Mouse (Mus musculus): ENCODE results near the gene Ivns1abp. TPM values are rescaled to one million over a fixed set of nuclear protein-coding genes. Genes with fewer than 3 reads are reported as not detected.
A peak's percentile ranks its signal among the peaks of the same experiment; 100 is the strongest.

Gene Ivns1abp
- polyA plus RNA-seq, 1 experiment from 2014 or later = 107 TPM

DNA sequence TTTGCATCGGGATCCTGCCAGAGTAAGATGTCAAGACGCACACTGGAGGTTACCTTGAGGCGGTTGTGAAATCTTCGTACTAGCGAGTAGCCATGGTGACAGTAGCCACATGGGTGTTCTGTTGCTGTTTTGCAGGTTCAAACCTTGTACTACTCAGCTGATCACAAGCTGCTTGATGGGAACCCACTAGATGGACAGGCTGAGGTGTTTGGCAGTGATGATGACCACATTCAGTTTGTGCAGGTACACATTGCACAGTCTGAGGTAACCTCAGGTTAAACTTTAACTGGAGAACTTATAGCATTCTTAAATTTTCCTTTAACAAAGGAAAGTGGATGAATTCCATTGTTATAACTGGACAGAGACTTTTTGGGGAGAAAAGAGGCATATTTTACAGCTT, 11.7 kb downstream of the Ivns1abp start:
- H3K4me3 ChIP-seq (ENCODE audit: low read depth, low read length) = no peak overlapping the region
- no peaks in the 10 kb centered on the region for H3K9me3 ChIP-seq (ENCODE audit: low read length)
- H3K4me1 ChIP-seq (ENCODE audit: insufficient read depth, low read depth, low read length) = no peaks in the 10 kb centered on the region
- peaks cover 28% of the 10 kb centered on the region; the same call in 1 of the 2 replicates for H3K36me3 ChIP-seq (ENCODE audit: insufficient read depth, low read length)
- 81% methylated on average over 5 of the region's 5 CpGs for WGBS
- no peak overlapping the region for H3K27ac ChIP-seq (ENCODE audit: low read length)
- TF ChIP-seq EP300 (IDR thresholded peaks at IDR 0.05) = no peak
- no peak for TF ChIP-seq CTCF (IDR thresholded peaks at IDR 0.05)
- H3K4me2 ChIP-seq (replicated peaks; ENCODE audit: low read depth, low read length) = no peak overlapping the region
- no peak overlapping the region for H3K9ac ChIP-seq (replicated peaks; ENCODE audit: low read depth)
- DNase-seq (ENCODE audit: low spot score) = no peak
- ATAC-seq = peak; percentile 22; the same call in 1 of the 2 replicates
- H3K27me3 ChIP-seq (replicated peaks; ENCODE audit: insufficient read depth, low read length) = no peaks in the 10 kb centered on the region

DNA sequence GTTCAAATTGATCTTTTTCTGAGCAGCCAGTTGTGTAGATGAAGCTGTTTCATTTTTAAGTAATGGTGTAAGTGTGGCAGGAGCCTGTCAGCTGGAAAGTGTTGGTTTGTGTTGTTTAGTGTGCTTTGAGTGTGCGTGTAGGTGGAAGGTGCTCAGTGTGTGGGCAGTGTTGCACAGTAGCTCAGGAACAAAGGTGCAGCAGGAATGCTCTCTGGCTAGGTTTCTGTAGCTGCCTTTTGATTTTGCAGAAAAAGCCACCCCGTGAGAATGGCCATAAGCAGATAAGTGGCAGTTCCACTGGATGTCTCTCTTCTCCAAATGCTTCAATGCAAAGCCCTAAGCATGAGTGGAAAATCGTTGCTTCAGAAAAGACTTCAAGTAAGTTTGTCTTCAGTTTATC, 15.1 kb downstream of the Ivns1abp start:
- H3K9ac ChIP-seq (replicated peaks; ENCODE audit: low read depth) = no peak overlapping the region
- TF ChIP-seq CTCF (IDR thresholded peaks at IDR 0.05) = no peak
- no peak for TF ChIP-seq EP300 (IDR thresholded peaks at IDR 0.05)
- DNase-seq (ENCODE audit: low spot score) (no peak), ATAC-seq (no peak)
- 77% methylated on average over 3 of the region's 3 CpGs for WGBS
- no peak overlapping the region for H3K4me2 ChIP-seq (replicated peaks; ENCODE audit: low read depth, low read length)
- no peak overlapping the region for H3K27ac ChIP-seq (ENCODE audit: low read length)
- no peaks in the 10 kb centered on the region for H3K4me1 ChIP-seq (ENCODE audit: insufficient read depth, low read depth, low read length)
- no peaks in the 10 kb centered on the region for H3K9me3 ChIP-seq (ENCODE audit: low read length)
- H3K4me3 ChIP-seq (ENCODE audit: low read depth, low read length) = no peak overlapping the region
- H3K36me3 ChIP-seq (ENCODE audit: insufficient read depth, low read length) = peaks cover 26% of the 10 kb centered on the region; the same call in 1 of the 2 replicates
- no peaks in the 10 kb centered on the region for H3K27me3 ChIP-seq (replicated peaks; ENCODE audit: insufficient read depth, low read length)

DNA sequence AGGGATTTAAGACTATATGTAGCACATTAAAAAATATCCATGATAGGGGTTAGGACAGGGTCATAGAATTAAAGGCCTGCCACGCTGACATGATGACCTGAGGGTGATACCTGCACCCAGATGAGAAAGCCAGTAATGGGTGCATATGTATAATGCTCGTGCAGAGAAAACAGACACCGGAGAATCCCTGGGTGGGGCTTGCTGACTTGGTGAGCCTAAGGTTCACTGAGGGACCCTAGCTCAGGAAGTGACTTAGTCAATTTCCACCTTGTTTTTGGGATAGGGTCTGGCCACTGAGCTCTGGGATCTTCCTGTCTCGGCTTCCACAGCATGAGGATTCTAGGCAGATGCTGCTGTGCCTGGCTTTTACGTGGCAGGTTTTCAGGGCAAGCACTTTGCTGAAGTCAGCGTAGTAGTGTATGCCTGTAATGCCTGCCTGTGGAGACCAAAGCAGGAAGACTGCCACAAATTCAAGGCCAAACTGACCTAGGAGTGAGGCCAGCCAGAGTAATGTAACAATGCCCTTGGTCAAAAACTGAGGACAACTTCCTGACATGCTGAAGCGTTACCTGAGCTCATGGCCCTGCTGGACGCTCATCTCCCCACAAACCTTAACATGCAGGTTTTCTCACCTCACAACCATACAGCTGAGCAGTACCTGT, 22.8 kb downstream of the Ivns1abp start:
- Histone ChIP-seq H3K27ac (ENCODE audit: low read length) (no peak overlapping the region), H3K36me3 (ENCODE audit: insufficient read depth, low read length) (peaks cover 41% of the 10 kb centered on the region; the same call in 1 of the 2 replicates), H3K9me3 (ENCODE audit: low read length) (no peaks in the 10 kb centered on the region), H3K27me3 (replicated peaks; ENCODE audit: insufficient read depth, low read length) (no peaks in the 10 kb centered on the region), H3K4me1 (ENCODE audit: insufficient read depth, low read depth, low read length) (no peaks in the 10 kb centered on the region), H3K9ac (replicated peaks; ENCODE audit: low read depth) (no peak overlapping the region), H3K4me3 (ENCODE audit: low read depth, low read length) (no peak overlapping the region), H3K4me2 (replicated peaks; ENCODE audit: low read depth, low read length) (no peak overlapping the region)
- 82% methylated on average over 8 of the region's 8 CpGs for WGBS
- DNase-seq (ENCODE audit: low spot score) (no peak), ATAC-seq (no peak)
- TF ChIP-seq EP300 (IDR thresholded peaks at IDR 0.05) (no peak), CTCF (IDR thresholded peaks at IDR 0.05) (no peak)

DNA sequence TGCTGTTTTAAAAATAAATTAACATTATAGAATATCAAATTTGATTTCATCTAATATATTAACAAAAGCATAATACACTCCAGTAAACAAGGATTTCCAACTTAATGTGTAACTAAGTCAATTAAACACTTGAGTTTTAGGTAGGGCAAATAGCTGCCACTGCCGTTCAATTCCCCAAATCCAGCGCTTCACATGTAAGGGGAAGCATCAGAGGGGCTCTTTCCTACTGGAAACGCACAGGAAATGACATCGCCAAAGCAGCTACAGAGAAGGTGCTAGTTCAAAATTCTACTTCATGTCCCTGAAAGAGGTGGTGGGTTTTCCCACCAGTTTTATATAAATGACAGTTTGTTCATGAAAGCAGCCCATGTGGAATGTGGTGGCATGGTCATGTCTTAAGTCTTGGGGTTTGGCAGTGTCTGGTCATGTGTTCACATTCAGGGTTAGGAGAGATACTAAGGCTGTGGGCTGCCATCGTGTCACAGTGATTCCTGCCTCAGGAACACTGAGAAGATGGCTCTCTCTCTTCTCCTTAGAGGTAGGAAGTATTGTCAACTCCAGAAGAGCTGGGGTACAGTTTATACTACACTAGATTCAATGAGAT, 23.5 kb downstream of the Ivns1abp start:
- no peak for ATAC-seq
- Histone ChIP-seq H3K9ac (replicated peaks; ENCODE audit: low read depth) (no peak overlapping the region), H3K4me1 (ENCODE audit: insufficient read depth, low read depth, low read length) (no peaks in the 10 kb centered on the region), H3K27me3 (replicated peaks; ENCODE audit: insufficient read depth, low read length) (no peaks in the 10 kb centered on the region), H3K9me3 (ENCODE audit: low read length) (no peaks in the 10 kb centered on the region), H3K4me3 (ENCODE audit: low read depth, low read length) (no peak overlapping the region), H3K4me2 (replicated peaks; ENCODE audit: low read depth, low read length) (no peak overlapping the region), H3K36me3 (ENCODE audit: insufficient read depth, low read length) (peaks cover 41% of the 10 kb centered on the region; the same call in 1 of the 2 replicates), H3K27ac (ENCODE audit: low read length) (no peak overlapping the region)
- DNase-seq (ENCODE audit: low spot score) = no peak
- 78% methylated on average over 5 of the region's 5 CpGs for WGBS
- TF ChIP-seq CTCF (IDR thresholded peaks at IDR 0.05) (no peak), EP300 (IDR thresholded peaks at IDR 0.05) (no peak)

DNA sequence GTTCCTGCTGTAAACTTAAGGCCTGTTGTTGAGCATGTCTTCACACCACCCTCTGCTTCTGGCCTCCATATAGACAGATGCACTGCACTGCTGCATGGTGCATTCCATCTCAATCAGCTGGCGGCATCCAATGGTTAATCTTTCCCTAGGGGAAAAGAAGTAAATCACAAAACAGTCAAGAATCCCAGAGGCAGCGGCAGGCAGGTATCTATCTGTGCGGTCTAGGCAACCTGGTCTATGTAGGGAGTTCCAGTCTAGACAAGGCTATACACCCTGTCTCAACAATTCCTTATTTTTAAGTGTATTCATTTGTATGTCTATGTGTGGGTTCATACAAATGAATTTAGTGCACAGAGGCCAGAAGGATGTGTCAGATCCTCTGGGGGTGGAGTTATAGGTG, 24.2 kb downstream of the Ivns1abp start:
- no peaks in the 10 kb centered on the region for H3K9me3 ChIP-seq (ENCODE audit: low read length)
- TF ChIP-seq CTCF (IDR thresholded peaks at IDR 0.05) (no peak), EP300 (IDR thresholded peaks at IDR 0.05) (no peak)
- no peak for ATAC-seq
- no peak overlapping the region for H3K9ac ChIP-seq (replicated peaks; ENCODE audit: low read depth)
- H3K36me3 ChIP-seq (ENCODE audit: insufficient read depth, low read length) = peaks cover 41% of the 10 kb centered on the region; the same call in 1 of the 2 replicates
- H3K4me2 ChIP-seq (replicated peaks; ENCODE audit: low read depth, low read length) = no peak overlapping the region
- H3K4me3 ChIP-seq (ENCODE audit: low read depth, low read length) = no peak overlapping the region
- no peaks in the 10 kb centered on the region for H3K4me1 ChIP-seq (ENCODE audit: insufficient read depth, low read depth, low read length)
- H3K27ac ChIP-seq (ENCODE audit: low read length) = no peak overlapping the region
- 93% methylated on average over 3 of the region's 3 CpGs for WGBS
- DNase-seq (ENCODE audit: low spot score) = no peak
- H3K27me3 ChIP-seq (replicated peaks; ENCODE audit: insufficient read depth, low read length) = no peaks in the 10 kb centered on the region

DNA sequence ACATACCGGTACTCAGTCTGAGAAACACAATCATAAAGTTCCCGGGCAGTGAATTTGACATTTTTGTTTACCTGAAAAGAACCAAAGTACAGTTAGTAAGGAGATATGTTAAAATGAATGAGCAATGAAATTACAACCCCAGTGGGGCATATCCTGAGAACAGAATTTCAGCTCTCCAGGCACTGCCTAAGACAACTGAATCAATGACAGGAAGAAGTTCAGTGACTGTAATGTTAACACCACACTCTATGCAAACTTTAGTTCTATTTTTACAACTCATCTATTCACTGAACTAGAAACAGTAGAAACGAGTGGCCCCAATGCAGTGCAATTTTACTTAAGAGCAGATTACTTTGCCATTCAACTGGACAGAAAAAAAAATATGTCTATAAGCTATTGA, 26.3 kb downstream of the Ivns1abp start:
- 69% methylated on average over 3 of the region's 3 CpGs for WGBS
- no peak overlapping the region for H3K4me3 ChIP-seq (ENCODE audit: low read depth, low read length)
- H3K27ac ChIP-seq (ENCODE audit: low read length) = no peak overlapping the region
- DNase-seq (ENCODE audit: low spot score) (no peak), ATAC-seq (no peak)
- H3K4me1 ChIP-seq (ENCODE audit: insufficient read depth, low read depth, low read length) = no peaks in the 10 kb centered on the region
- TF ChIP-seq EP300 (IDR thresholded peaks at IDR 0.05) (no peak), CTCF (IDR thresholded peaks at IDR 0.05) (no peak)
- H3K9me3 ChIP-seq (ENCODE audit: low read length) = no peaks in the 10 kb centered on the region
- no peak overlapping the region for H3K4me2 ChIP-seq (replicated peaks; ENCODE audit: low read depth, low read length)
- H3K27me3 ChIP-seq (replicated peaks; ENCODE audit: insufficient read depth, low read length) = no peaks in the 10 kb centered on the region
- peaks cover 35% of the 10 kb centered on the region; the same call in 1 of the 2 replicates for H3K36me3 ChIP-seq (ENCODE audit: insufficient read depth, low read length)
- no peak overlapping the region for H3K9ac ChIP-seq (replicated peaks; ENCODE audit: low read depth)
